Mouse (Mus musculus) layer of hippocampus, postnatal 25 days (tissue): ENCODE measurements at regions not wholly inside any gene's neighbourhood (a gene's known extent, or its start where the extent isn't known, plus 50 kb on each side); places are given as distances from the start of the nearest gene placed in this dataset.

Source experiments
- DNase-seq, 2 experiments: peaks; one replicate each; pipeline ENCODE4 v3.0.0; 2022; ENCODE audit warnings: mixed read lengths in 2 of 2, low spot score in 1 of 2; ENCODE audit errors: extremely low spot score in 1 of 2

- DNase-seq, result no peak
Observed at GRCm38 (mm10) chr13:28709966-28710365, 243.5 kb downstream of the Sox4 start.

- DNase-seq, result no peak
Observed at GRCm38 (mm10) chr13:28701309-28701708, 252.2 kb downstream of the Sox4 start.

DNA sequence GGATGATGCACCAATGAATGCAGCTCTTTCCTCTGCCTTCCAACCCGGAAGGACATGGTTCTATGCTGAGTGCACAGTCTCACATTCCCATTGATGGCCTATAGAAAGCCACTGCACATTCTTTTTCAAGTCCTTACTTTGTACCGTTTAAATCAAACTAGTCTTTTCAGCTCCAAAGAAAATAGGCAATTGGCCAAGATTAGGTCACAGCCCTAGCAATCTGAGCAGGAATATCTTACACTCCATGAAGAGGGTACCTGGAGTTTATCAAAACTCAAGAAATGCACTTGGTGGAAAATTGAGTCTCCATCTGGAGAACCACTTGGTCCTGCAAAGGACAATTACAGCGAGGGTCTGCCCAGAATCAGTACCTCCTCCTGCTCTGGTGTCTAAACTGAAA, 253.4 kb downstream of the Sox4 start:
- DNase-seq, result no peak

GRCm38 (mm10) chr13:28699490-28700032, 254.0 kb downstream of the Sox4 start:
- no peak for DNase-seq

DNA sequence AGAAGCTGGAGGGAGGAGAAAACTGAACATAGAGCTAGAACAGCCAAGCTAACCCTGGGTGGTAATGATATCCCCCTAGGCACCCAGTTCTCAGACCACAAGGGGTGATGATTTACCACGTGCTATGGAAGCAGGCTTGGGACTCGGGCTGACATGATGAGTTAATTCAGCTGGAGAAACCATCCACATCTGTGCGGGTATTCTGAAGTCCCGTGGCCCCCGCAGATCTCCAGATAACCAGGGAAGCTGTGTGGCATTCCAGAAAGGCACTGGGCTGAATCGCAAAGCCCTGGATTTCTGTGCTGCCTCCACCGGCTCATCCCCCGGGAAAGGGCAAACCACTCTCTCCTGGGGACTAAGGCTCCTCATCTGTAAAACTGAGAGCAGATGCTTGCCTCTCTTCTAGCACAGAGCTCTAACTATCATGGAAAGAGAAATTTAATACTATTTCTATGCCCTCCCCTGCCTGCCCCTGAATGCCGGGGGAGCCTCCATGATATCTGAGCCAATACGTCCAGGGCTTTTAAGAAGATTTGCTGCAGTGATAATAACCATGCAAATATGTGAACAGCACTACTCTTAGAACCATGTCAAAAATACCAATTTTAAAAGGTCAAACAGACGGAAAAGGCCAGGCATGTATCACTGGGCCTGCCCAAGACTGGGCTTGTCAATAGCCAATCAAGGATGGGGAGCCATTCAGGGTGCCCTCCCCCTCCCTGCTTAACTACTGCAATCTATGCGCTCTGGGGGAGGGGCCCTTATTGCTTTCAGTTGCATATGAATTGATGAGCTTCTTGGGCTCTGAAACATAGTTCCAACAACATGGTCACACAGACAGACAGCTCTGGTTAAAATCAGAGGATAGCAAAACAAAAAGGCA, 255.5 kb downstream of the Sox4 start:
- no peak for DNase-seq

DNA sequence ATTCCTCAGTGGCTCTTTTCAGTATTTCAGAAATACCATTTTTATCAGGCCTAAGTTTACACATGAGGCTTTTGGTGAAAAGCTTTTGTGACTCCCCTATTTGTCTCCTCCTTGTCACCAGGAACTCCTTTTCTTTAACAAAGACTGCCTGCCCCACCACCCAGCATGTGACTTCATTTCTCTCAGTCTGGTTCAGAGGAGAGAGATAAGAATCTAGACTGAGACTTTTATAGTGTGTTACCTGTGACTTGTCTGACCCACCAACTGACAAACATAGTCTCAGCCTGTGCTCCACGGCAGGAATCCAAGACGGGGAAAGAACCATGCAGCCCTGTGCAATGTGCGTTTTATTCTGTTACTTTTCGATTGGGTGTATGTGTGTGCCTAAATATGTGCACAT, 260.4 kb downstream of the Sox4 start:
- no peak for DNase-seq

- DNase-seq, result no peak
Observed at GRCm38 (mm10) chr13:28692587-28692986, 260.9 kb downstream of the Sox4 start.

DNA sequence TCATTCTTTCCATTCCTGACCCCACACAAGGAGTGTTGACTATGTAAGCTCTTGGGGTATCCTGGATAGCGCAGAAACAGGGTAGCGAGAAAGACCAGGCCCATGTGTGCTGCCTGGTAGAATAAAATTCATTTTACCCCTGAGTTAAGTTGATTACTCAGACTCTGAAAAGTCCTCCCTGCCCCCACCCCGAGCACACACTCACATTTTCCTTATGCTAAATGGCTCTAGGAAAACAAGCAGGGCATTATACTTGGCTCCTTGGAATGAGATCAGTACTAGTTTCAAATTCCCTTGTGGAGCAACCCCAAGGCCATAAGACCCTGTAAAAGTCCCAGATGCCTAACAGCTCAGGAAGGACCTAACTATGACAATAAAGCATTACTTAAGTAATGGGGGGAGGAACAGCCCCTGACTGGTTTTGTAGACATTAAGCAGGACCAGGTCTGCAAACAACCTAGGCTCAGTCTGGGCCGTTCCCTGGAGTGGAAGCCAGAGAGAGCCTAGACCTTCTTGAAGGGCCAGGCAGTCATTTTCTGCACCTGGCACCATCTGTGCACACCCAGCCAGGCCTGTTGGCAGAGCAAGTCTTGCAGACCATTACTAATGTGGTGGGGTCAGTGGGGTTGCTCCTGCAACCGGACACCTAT, 262.9 kb downstream of the Sox4 start:
- DNase-seq, result no peak

- DNase-seq, result no peak
Observed at GRCm38 (mm10) chr13:28687838-28688237, 265.7 kb downstream of the Sox4 start.

- no peak for DNase-seq
Observed at GRCm38 (mm10) chr13:28684311-28684710, 269.2 kb downstream of the Sox4 start.

DNA sequence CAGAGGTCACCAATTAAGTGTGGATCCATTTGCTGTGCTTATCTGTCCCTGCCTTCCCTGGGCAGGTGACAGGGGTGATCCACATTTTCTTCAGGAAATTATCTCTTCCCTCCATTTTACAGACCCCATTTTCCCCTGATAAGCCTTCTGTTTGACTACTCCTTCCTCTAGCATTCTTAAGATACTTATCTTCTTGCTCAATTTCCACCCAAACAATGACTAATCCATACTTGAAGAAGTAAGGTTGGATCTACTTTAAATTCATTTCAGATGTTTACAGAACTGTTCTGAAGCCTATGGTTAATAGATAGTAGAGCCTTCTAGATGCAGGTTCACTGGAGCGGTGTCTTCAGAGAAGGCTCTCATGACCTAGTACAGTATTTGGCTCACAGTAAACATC, 273.2 kb downstream of the Sox4 start:
- DNase-seq, result no peak

DNA sequence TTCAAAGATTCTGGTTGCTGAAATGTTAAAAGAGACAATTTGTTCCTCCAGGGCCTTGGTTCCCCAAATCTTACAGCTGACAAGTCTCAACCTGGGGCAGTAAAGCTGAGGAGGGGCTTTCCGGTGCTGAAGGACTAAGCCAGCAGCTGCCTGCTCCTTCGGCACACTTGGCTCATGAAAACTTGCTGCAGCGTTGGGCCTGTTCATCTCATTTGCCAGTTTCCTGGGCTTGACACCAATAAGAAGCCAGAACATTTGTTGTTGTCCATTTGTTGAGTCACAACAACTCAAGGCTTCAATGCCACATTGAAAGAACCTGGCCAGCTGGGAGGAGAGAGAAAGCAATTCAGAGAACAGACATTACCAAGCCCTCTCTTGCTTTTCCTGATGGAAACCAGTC, 279.9 kb downstream of the Sox4 start:
- DNase-seq, result no peak

- DNase-seq, result no peak
Observed at GRCm38 (mm10) chr13:28671543-28671942, 282.0 kb downstream of the Sox4 start.

DNA sequence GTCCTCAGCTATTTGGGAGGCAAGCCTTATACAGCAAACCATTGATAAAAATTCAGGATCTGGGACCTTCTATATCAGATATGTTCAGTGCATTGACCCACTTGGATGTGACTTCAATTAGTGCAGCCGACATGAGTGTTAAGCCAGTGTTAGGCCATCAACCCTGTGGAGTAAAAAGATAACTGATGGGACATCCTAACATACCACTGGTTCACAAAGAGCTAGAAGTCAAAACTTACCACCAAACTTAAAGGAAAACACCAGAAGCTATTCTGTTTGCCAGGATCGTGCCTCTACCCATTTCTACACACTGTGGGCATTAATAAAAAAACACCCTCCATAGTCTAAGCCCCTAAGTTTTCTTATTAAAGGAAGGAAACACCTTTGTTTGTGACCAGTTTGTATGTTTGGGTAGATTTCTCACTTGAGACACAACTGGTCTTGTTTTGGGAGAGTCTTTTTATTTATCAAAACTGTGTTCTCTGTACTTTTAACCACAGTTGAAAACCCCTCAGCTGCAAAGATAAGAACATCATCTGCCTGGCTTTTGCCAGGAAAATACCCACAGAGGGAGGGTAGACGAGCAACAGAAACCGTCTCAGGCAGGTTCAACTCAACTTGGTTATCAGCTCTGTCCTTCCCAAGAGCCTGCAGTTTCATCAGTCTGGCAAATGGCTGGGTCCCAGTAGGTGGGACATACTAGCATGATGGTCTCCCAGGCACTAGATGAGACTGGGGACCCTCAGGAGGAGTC, 283.5 kb downstream of the Sox4 start:
- DNase-seq, result no peak

- DNase-seq, result no peak
Observed at GRCm38 (mm10) chr13:28666832-28667231, 286.7 kb downstream of the Sox4 start.

GRCm38 (mm10) chr13:28665150-28665549, 288.4 kb downstream of the Sox4 start:
- no peak for DNase-seq

DNA sequence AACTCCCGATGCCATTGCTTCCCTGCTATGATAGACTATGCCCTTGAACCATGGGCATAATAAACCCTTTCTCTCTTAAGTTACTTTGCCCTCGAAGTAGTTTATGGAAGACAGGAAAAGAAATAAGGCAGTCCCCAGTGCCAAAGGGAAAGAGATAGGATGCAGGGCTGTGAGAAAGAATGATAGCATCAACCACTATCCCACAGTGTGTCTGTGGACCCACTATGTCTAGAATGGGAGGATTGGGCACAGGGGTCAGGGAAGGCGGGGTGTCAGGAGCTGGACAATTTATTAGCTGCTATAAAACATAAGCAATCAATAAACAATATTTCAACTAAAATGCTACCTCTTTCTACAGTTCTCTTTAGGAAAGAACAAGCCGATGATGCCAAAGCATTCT, 288.8 kb downstream of the Sox4 start:
- DNase-seq, result no peak

DNA sequence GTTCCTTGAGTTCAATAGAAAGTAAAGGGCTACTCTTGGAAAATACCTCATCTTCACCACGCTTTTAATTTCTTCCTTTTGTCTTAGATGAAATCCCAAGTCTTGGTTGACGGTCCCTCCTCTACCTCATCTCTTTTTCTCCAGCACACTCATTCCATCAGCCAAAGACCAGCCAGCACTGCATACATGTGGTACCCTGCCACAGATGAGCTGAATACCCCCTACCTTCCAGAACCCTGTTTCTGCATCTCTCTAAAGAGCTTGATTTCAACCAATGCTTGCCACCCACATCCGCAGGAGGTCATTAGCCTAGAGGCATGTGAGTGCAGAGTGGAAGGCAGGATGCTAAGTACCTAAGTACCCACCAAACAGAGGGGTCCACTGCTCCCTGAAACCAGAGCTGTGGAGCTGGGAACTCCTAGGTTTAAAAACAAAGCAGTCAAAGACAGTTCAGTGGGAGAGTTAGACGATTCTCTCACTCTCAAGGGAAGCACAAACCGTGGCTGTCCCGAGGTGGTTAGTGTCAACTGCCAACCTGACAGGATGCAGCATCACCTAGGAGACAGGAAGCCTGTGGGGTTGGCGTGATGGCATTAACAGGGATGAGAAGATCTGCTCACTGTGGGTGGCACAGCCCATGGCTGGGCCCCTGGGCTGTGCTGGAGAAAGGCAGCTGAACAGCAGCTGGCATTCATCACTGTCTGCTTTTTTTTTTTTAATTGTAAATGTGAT, 289.4 kb downstream of the Sox4 start:
- no peak for DNase-seq

DNA sequence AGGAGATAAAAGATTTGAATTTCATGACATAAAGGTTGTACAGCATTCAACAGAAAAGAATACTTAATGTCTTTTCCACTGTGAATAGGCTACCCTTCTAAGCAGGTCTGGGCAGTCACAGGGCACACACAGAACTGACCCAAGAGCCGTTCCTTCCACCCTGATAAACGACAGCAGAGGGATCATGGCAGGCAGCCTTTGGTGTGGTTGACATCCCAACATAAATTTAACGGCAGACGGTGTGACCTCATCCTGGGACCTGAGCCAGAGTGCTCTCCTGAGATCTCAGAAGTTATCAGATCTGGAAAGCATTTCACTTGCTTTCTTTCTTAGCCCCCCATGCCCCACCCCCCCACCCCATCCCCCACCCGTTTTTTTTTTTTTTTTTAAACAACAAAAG, 290.1 kb downstream of the Sox4 start:
- DNase-seq, result no peak

- DNase-seq, result no peak
Observed at GRCm38 (mm10) chr13:28662316-28662752, 291.2 kb downstream of the Sox4 start.
